Mouse (Mus musculus) intestine, embryonic 14.5 days (tissue): Measurements from ENCODE around the gene Acp1. TPM values are rescaled to one million over a fixed set of nuclear protein-coding genes. Genes with fewer than 3 reads are reported as not detected.

Experiments used
- ATAC-seq: fragments of 200-750 bp; cut with Nextera tagmentation; replicated peaks from 2 replicates; pipeline ENCODE4 v1.8.0; 2017; ENCODE audit warnings: low read depth, moderate number of reproducible peaks, moderate TSS enrichment, moderate library complexity; ENCODE audit not compliant: low FRiP score, low TSS enrichment
- DNase-seq: peaks from one replicate; pipeline ENCODE4 v3.0.0-alpha.2; 2018; ENCODE audit warnings: low spot score
- H3K27ac ChIP-seq: fragments of 300-500 bp; sonication (generic); 2 replicates; pipeline ENCODE4 v1.5.1; 2014; ENCODE audit warnings: low read depth, mild to moderate bottlenecking, control low read depth
- H3K27me3 ChIP-seq: fragments of 300-500 bp; sonication (generic); replicated peaks from 2 replicates; pipeline ENCODE4 v1.6.1; 2014; ENCODE audit warnings: low read length, control low read depth; ENCODE audit not compliant: control insufficient read depth, insufficient read depth
- H3K36me3 ChIP-seq: fragments of 300-500 bp; sonication (generic); 2 replicates; pipeline ENCODE4 v1.6.1; 2014; ENCODE audit warnings: low read length, control low read depth; ENCODE audit not compliant: control insufficient read depth, insufficient read depth
- H3K4me1 ChIP-seq: fragments of 300-500 bp; sonication (generic); replicated peaks from 2 replicates; pipeline ENCODE4 v1.6.1; 2014; ENCODE audit warnings: low read length, control low read depth, mixed read lengths; ENCODE audit not compliant: control insufficient read depth, insufficient read depth
- H3K4me2 ChIP-seq: fragments of 300-500 bp; sonication (generic); 2 replicates; pipeline ENCODE4 v1.6.1; 2014; ENCODE audit warnings: low read length
- H3K4me3 ChIP-seq: fragments of 300-500 bp; sonication (generic); 2 replicates; pipeline ENCODE4 v1.5.1; 2014; ENCODE audit warnings: low read depth, low read length, control low read depth, mixed read lengths
- H3K9ac ChIP-seq: fragments of 300-500 bp; sonication (generic); 2 replicates; pipeline ENCODE4 v1.6.1; 2014; ENCODE audit warnings: mild to moderate bottlenecking, low read length
- H3K9me3 ChIP-seq: fragments of 300-500 bp; sonication (generic); 2 replicates; pipeline ENCODE4 v1.6.1; 2016; ENCODE audit warnings: low read length, control low read depth; ENCODE audit not compliant: control insufficient read depth
- WGBS: fragments of 180-500 bp; shearing (Covaris S2); extraction: QIAGEN DNeasy Blood & Tissue Kit; methylation state at CpG from one replicate; pipeline ENCODE4 v1.1.7; 2014; 5-methylcytosine and 5-hydroxymethylcytosine counted together
- polyA plus RNA-seq: library from polyadenylated mRNA; unstranded; fragments of >200 nt; fragmentation: Nextera tagmentation; extraction: Ambion mirVana; gene quantifications from 2 replicates; pipeline ENCODE4 v1.2.1, GENCODE M21; 2014

Gene Acp1
- polyA plus RNA-seq, 1 experiment from 2014 or later: 198 TPM

GRCm38 (mm10) chr12:30851871-30852270 is 59.5 kb downstream of the Acp1 start:
- Histone ChIP-seq H3K27ac (no peak overlapping the region), H3K4me2 (no peak overlapping the region), H3K27me3 (no peaks in the 10 kb centered on the region), H3K36me3 (no peaks in the 10 kb centered on the region), H3K4me1 (peaks cover 4% of the 10 kb centered on the region; the same call in 1 of the 2 replicates), H3K4me3 (no peak overlapping the region), H3K9ac (no peak overlapping the region), H3K9me3 (no peaks in the 10 kb centered on the region)
- DNase-seq: no peak
- 85% methylated on average over 6 of the region's 6 CpGs for WGBS
- no peak for ATAC-seq

- H3K27me3 ChIP-seq: no peaks in the 10 kb centered on the region
- no peak overlapping the region for H3K4me2 ChIP-seq
- H3K36me3 ChIP-seq: no peaks in the 10 kb centered on the region
- no peaks in the 10 kb centered on the region for H3K9me3 ChIP-seq
- no peak overlapping the region for H3K27ac ChIP-seq
- H3K4me3 ChIP-seq: no peak overlapping the region
- H3K9ac ChIP-seq: no peak overlapping the region
- no peak for ATAC-seq
- WGBS: 60% methylated on average over 2 of the region's 2 CpGs
- peak; percentile 9 for DNase-seq
- H3K4me1 ChIP-seq: peaks cover 3% of the 10 kb centered on the region; the same call in 1 of the 2 replicates
These were observed 60.5 kb downstream of the Acp1 start for GRCm38 (mm10) chr12:30850902-30851301.

GRCm38 (mm10) chr12:30848521-30848920 is 62.9 kb downstream of the Acp1 start:
- Histone ChIP-seq H3K9ac (no peak overlapping the region), H3K9me3 (no peaks in the 10 kb centered on the region), H3K4me1 (no peaks in the 10 kb centered on the region; the same call in 1 of the 2 replicates), H3K4me3 (no peak overlapping the region), H3K27ac (no peak overlapping the region), H3K4me2 (no peak overlapping the region), H3K27me3 (no peaks in the 10 kb centered on the region), H3K36me3 (no peaks in the 10 kb centered on the region)
- 60% methylated on average over 1 of the region's 1 CpGs for WGBS
- ATAC-seq: peak; percentile 81
- DNase-seq: peak; percentile 49

Other genes with a start within 250 kb of the Acp1 start
- gene Alkal2, start 27.3 kb downstream of the Acp1 start, polyA plus RNA-seq: 0.89 and 2.3 TPM in 2 replicates
- 17.7 and 18.7 TPM in 2 replicates for gene Sh3yl1, start 79 bp upstream of the Acp1 start, polyA plus RNA-seq
- gene Fam110c, start 162.3 kb upstream of the Acp1 start, polyA plus RNA-seq: 4.9 and 5.1 TPM in 2 replicates